Mouse (Mus musculus) forebrain, embryonic 15.5 days (tissue): ENCODE data around the gene Lnp1. TPM values are rescaled to one million over a fixed set of nuclear protein-coding genes. Genes with fewer than 3 reads are reported as not detected.
A peak's percentile ranks its signal among the peaks of the same experiment; 100 is the strongest.
"Not testable (repeated sequence)": the region's sequence is repeated elsewhere in the genome, so short reads cannot be mapped to it uniquely, and the experiment has no call there.

Experiments
- ATAC-seq: fragments of 200-750 bp; cut with Nextera tagmentation; replicated peaks from 2 replicates; pipeline ENCODE4 v1.8.0; 2017; ENCODE audit warnings: mild to moderate bottlenecking, moderate TSS enrichment, moderate library complexity
- H3K27ac ChIP-seq: fragments of 300-500 bp; sonication (generic); replicated peaks from 2 replicates; pipeline ENCODE4 v1.5.1; 2015; ENCODE audit warnings: mild to moderate bottlenecking, inconsistent platforms
- H3K27me3 ChIP-seq: fragments of 300-500 bp; sonication (generic); 2 replicates; pipeline ENCODE4 v1.6.1; 2015; ENCODE audit warnings: inconsistent platforms
- H3K36me3 ChIP-seq: fragments of 300-500 bp; sonication (generic); 2 replicates; pipeline ENCODE4 v1.6.1; 2015; ENCODE audit warnings: mild to moderate bottlenecking, inconsistent platforms
- H3K4me1 ChIP-seq: fragments of 300-500 bp; sonication (generic); 2 replicates; pipeline ENCODE4 v1.6.1; 2015; ENCODE audit warnings: inconsistent platforms
- H3K4me2 ChIP-seq: fragments of 300-500 bp; sonication (generic); replicated peaks from 2 replicates; pipeline ENCODE4 v1.6.1; 2015; ENCODE audit warnings: mild to moderate bottlenecking, inconsistent platforms
- H3K4me3 ChIP-seq: fragments of 300-500 bp; sonication (generic); 2 replicates; pipeline ENCODE4 v1.5.1; 2015; ENCODE audit warnings: mild to moderate bottlenecking, inconsistent platforms
- H3K9ac ChIP-seq: fragments of 300-500 bp; sonication (generic); replicated peaks from 2 replicates; pipeline ENCODE4 v1.6.1; 2015; ENCODE audit warnings: mild to moderate bottlenecking, inconsistent platforms
- H3K9me3 ChIP-seq: fragments of 300-500 bp; sonication (generic); 2 replicates; pipeline ENCODE4 v1.6.1; 2016; ENCODE audit warnings: inconsistent platforms
- WGBS: fragments of 180-500 bp; shearing (Covaris S2); methylation state at CpG from one replicate; pipeline ENCODE4 v1.1.7; 2015; ENCODE audit warnings: mixed read lengths; 5-methylcytosine and 5-hydroxymethylcytosine counted together
- polyA plus RNA-seq: library from polyadenylated mRNA; unstranded; fragments of >200 nt; fragmentation: Nextera tagmentation; extraction: Ambion mirVana; gene quantifications from 2 replicates; pipeline ENCODE4 v1.2.1, GENCODE M21; 2015

Gene Lnp1
- 0.27 TPM in 1 of 2 replicates, not detected in the other for polyA plus RNA-seq

- no peak within 1 kb of the TSS for H3K4me2 ChIP-seq
- WGBS: 55% methylated on average over 3 of the region's 3 CpGs
- no peaks in the 10 kb centered on the region for H3K36me3 ChIP-seq
- H3K9me3 ChIP-seq: no peaks in the 10 kb centered on the region
- H3K4me3 ChIP-seq: no peak within 1 kb of the TSS
- H3K4me1 ChIP-seq: no peaks in the 10 kb centered on the region
- H3K27me3 ChIP-seq: no peaks in the 10 kb centered on the region
- H3K27ac ChIP-seq: no peak within 1 kb of the TSS
- ATAC-seq: no peak
- H3K9ac ChIP-seq: no peak within 1 kb of the TSS
Observed at GRCm38 (mm10) chr16:56928023-56928422, at the start of gene Lnp1. Lnp1 (minus strand) TSS chr16:56928061.

GRCm38 (mm10) chr16:56974646-56975045, 46.8 kb upstream of the Lnp1 start:
- 76% methylated on average over 3 of the region's 3 CpGs for WGBS
- no peak overlapping the region for H3K4me3 ChIP-seq
- no peak overlapping the region for H3K9ac ChIP-seq
- no peaks in the 10 kb centered on the region for H3K4me1 ChIP-seq
- no peaks in the 10 kb centered on the region for H3K27me3 ChIP-seq
- H3K9me3 ChIP-seq: no peaks in the 10 kb centered on the region
- no peak for ATAC-seq
- no peak overlapping the region for H3K4me2 ChIP-seq
- H3K27ac ChIP-seq: no peak overlapping the region
- H3K36me3 ChIP-seq: no peaks in the 10 kb centered on the region

GRCm38 (mm10) chr16:56958311-56958710, 30.4 kb upstream of the Lnp1 start:
- not testable (repeated sequence) for H3K27me3 ChIP-seq, H3K9ac ChIP-seq, H3K4me2 ChIP-seq, H3K4me3 ChIP-seq, H3K36me3 ChIP-seq, H3K4me1 ChIP-seq, ATAC-seq, H3K27ac ChIP-seq, H3K9me3 ChIP-seq
- 97% methylated on average over 2 of the region's 2 CpGs for WGBS

GRCm38 (mm10) chr16:56949085-56949484, 21.2 kb upstream of the Lnp1 start:
- 92% methylated on average over 5 of the region's 5 CpGs for WGBS
- H3K4me2 ChIP-seq: no peak overlapping the region
- H3K36me3 ChIP-seq: no peaks in the 10 kb centered on the region
- no peaks in the 10 kb centered on the region for H3K4me1 ChIP-seq
- no peaks in the 10 kb centered on the region for H3K27me3 ChIP-seq
- ATAC-seq: no peak
- no peak overlapping the region for H3K9ac ChIP-seq
- H3K9me3 ChIP-seq: no peaks in the 10 kb centered on the region
- no peak overlapping the region for H3K27ac ChIP-seq
- H3K4me3 ChIP-seq: no peak overlapping the region

- Histone ChIP-seq H3K9me3 (no peaks in the 10 kb centered on the region), H3K27ac (no peak overlapping the region), H3K9ac (no peak overlapping the region), H3K4me2 (no peak overlapping the region), H3K4me1 (no peaks in the 10 kb centered on the region), H3K27me3 (no peaks in the 10 kb centered on the region), H3K4me3 (no peak overlapping the region), H3K36me3 (no peaks in the 10 kb centered on the region)
- WGBS: 85% methylated on average over 2 of the region's 2 CpGs
- no peak for ATAC-seq
Observed at GRCm38 (mm10) chr16:56942341-56942740, 14.5 kb upstream of the Lnp1 start.

DNA sequence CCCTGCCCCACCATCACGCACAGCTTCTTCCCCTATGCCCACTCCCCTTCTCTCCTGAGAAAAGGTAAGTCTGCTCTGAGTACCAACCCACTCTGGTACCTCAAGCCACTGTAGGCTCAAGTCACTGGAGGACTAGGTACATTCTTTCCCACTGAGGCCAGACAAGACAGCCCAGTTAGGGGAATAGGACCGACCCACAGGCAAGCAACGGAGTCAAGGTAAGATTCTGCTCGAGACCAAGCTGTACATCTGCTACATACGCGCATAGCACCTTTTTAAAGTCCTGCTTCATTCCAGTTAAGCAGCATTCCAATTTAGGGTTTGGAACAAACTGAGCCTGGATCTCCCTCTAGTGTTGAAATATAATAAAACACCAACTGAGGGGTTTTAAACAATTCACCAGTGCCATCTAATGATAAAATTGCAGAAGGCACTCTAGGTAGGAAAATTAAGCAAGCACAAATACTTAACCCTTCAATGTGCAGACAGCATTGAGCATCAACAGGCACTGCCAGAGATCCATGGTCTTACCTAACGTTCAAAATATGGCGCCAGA, 7.7 kb downstream of the Lnp1 start:
- Histone ChIP-seq H3K27ac (no peak overlapping the region), H3K27me3 (no peaks in the 10 kb centered on the region), H3K4me2 (no peak overlapping the region), H3K4me1 (no peaks in the 10 kb centered on the region), H3K36me3 (no peaks in the 10 kb centered on the region), H3K9ac (no peak overlapping the region), H3K9me3 (no peaks in the 10 kb centered on the region), H3K4me3 (no peak overlapping the region)
- 27% methylated on average over 8 of the region's 8 CpGs for WGBS
- peak; percentile 84 for ATAC-seq

DNA sequence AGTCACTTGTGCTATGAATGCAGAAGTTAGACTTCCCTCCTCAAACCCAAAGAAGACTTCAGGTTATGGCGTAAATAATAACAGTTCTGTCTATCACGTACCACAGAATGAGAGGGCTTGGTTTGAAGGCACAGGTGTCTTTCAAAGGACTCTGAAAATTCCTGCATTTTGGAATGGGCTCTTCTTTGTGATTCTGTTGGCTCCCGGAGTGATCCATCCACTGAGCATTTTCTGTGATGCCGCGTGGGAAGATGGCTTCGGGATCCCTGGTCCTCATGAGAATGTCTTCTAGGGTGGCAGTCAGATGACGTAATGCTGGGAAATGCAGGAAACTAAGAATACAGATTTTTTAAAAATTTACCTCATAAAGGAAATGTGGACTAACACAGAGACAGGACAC, 10.6 kb downstream of the Lnp1 start:
- no peak overlapping the region for H3K4me3 ChIP-seq
- 91% methylated on average over 7 of the region's 7 CpGs for WGBS

DNA sequence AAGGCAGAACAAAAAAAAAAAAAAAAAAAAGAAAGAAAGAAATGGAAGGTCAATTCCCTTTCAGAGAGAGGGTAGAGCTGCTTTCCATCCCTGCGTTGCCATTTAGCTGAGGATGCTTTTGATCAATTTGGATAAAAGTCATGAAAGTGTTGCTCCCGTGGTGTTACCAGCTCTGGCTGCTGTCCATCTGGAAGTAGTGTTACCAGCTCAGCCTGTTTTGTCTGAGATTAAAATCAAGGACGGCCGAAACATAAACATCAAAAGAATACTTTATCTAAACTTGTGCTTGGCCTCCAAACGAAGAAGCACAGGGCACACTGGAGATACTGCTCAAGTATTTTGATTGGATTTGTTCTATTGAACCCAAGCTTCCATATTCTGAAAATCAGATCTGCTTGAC, 18.9 kb downstream of the Lnp1 start:
- no peak for ATAC-seq
- WGBS: 63% methylated on average over 5 of the region's 5 CpGs
- Histone ChIP-seq H3K36me3 (no peaks in the 10 kb centered on the region), H3K9ac (no peak overlapping the region), H3K4me2 (no peak overlapping the region), H3K4me3 (no peak overlapping the region), H3K9me3 (no peaks in the 10 kb centered on the region), H3K27me3 (no peaks in the 10 kb centered on the region), H3K27ac (no peak overlapping the region), H3K4me1 (no peaks in the 10 kb centered on the region)

More for the DNA sequence above, 10.6 kb downstream of the Lnp1 start:
- Histone ChIP-seq H3K4me2 (no peak overlapping the region), H3K27me3 (no peaks in the 10 kb centered on the region), H3K36me3 (no peaks in the 10 kb centered on the region), H3K4me1 (no peaks in the 10 kb centered on the region), H3K9ac (no peak overlapping the region), H3K9me3 (no peaks in the 10 kb centered on the region), H3K27ac (no peak overlapping the region)
- no peak for ATAC-seq

- WGBS: 58% methylated on average over 3 of the region's 3 CpGs
- ATAC-seq, H3K9me3 ChIP-seq: not testable (repeated sequence)
Observed at GRCm38 (mm10) chr16:56902206-56902605, 25.7 kb downstream of the Lnp1 start.

DNA sequence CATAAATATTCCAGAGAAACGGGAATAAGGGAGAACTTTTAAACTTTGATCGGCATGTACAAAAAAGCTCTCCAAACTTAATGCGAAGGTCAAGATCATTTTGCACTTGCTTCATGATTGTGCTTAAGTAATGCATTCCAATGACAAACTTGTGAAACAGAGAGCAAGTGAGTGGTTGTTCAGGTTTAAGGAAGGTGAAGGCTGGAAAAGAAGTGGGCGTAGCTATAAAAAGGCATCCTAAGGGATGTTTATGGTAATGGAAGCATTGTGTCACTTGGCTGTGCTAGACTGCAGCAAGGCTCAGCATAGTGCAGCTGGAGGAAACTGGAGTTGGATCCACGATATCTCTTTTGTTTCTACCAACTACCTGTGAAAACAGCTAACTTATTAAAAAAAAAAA, 36.3 kb downstream of the Lnp1 start:
- Histone ChIP-seq H3K9me3 (no peaks in the 10 kb centered on the region), H3K4me3 (no peak overlapping the region), H3K4me1 (no peaks in the 10 kb centered on the region), H3K27me3 (no peaks in the 10 kb centered on the region), H3K27ac (no peak overlapping the region), H3K36me3 (no peaks in the 10 kb centered on the region), H3K4me2 (no peak overlapping the region), H3K9ac (no peak overlapping the region)
- ATAC-seq: no peak
- WGBS: 93% methylated on average over 5 of the region's 5 CpGs

More at GRCm38 (mm10) chr16:56902206-56902605, 25.7 kb downstream of the Lnp1 start:
- H3K27me3 ChIP-seq, H3K4me1 ChIP-seq, H3K36me3 ChIP-seq, H3K27ac ChIP-seq, H3K9ac ChIP-seq, H3K4me3 ChIP-seq, H3K4me2 ChIP-seq: not testable (repeated sequence)

GRCm38 (mm10) chr16:56886616-56887116, 41.2 kb downstream of the Lnp1 start:
- H3K9me3 ChIP-seq: no peaks in the 10 kb centered on the region
- ATAC-seq: no peak

DNA sequence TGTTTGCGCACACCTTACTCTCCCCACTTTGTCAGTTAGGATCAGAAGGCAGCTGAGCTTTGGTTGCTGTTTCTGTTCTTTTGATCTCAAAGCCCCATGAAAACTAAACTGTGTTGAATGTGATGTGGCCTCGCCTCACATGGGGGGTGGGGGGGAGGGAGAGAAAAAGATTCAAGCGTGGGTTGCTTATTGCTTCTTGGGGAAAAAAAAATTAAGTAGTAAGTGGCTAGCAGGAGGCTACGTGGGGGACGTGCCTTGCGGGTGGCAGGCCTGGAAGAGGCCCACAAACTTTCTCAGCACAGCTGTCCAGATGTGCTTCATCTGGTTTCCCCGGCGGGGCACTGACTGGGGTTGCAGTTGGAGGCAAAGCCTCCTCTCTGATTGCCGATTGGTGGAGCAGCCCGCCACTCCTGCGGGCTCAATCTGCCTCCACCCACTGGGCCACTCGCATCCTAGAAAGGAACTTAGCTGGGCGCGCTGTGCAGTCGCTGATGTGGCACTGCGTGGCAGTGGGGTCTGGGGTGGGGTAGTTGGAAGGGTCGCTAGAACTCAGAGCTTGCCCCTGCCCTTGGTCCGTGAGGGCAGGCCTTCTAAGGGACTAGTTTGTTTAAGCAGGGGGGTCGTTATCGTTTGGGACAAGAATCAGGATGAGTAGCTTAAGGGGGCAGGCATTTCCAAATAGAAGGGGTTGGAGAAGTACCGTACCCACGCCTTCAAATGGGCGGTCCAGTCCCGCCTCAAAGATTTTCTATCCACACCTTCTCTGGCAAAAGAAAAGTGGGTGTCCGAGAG, 41.8 kb downstream of the Lnp1 start, which contains the start of gene Tmem45a:
Tmem45a (minus strand) TSS at position 343 of the 792 bp plus-strand sequence.
- ATAC-seq: peak; percentile 100
- H3K27me3 ChIP-seq: no peaks in the 10 kb centered on the region
- 5% methylated on average over 24 of the region's 25 CpGs for WGBS

More at GRCm38 (mm10) chr16:56886616-56887116, 41.2 kb downstream of the Lnp1 start:
- peak overlapping the region; percentile 48 for H3K4me3 ChIP-seq
- no peaks in the 10 kb centered on the region for H3K36me3 ChIP-seq
- no peaks in the 10 kb centered on the region for H3K27me3 ChIP-seq
- H3K27ac ChIP-seq: no peak overlapping the region
- no peaks in the 10 kb centered on the region for H3K4me1 ChIP-seq
- H3K4me2 ChIP-seq: peak overlapping the region; percentile 80
- 22% methylated on average over 9 of the region's 9 CpGs for WGBS
- peak overlapping the region; percentile 33; the same call in 1 of the 2 replicates for H3K9ac ChIP-seq

More for the DNA sequence above, 41.8 kb downstream of the Lnp1 start, which contains the start of gene Tmem45a:
- Histone ChIP-seq H3K4me3 (peak within 1 kb of the TSS; percentile 48), H3K9ac (peak within 1 kb of the TSS; percentile 33; the same call in 1 of the 2 replicates), H3K4me1 (no peaks in the 10 kb centered on the region), H3K4me2 (peak within 1 kb of the TSS; percentile 80), H3K27ac (no peak within 1 kb of the TSS), H3K9me3 (no peaks in the 10 kb centered on the region), H3K36me3 (no peaks in the 10 kb centered on the region)
